Mouse (Mus musculus) ES-E14 (cell line): ENCODE measurements around the gene Dph2. TPM values are rescaled to one million over a fixed set of nuclear protein-coding genes. Genes with fewer than 3 reads are reported as not detected.

Source experiments
- DNase-seq: peaks from one replicate; pipeline ENCODE4 v3.0.0-alpha.2; 2013; ENCODE audit warnings: low read depth, low spot score
- H3K27ac ChIP-seq: 2 replicates; pipeline ENCODE4 v1.5.1; 2012; ENCODE audit warnings: low read depth, mild to moderate bottlenecking, low read length, moderate library complexity, mixed read lengths; ENCODE audit not compliant: poor library complexity, insufficient read depth, severe bottlenecking
- H3K36me3 ChIP-seq: 2 replicates; pipeline ENCODE4 v1.6.1; 2012; ENCODE audit warnings: mild to moderate bottlenecking, low read length, moderate library complexity, mixed read lengths; ENCODE audit not compliant: control insufficient read depth, poor library complexity, insufficient read depth, severe bottlenecking
- H3K4me1 ChIP-seq, 2 experiments: fragments of 150-350 bp in 1 of 2; sonication (generic) in 1 of 2; 2 replicates each; pipeline ENCODE4 v1.6.1; 2012; ENCODE audit warnings: low read length in 2 of 2, mild to moderate bottlenecking in 1 of 2, mixed read lengths in 1 of 2; ENCODE audit not compliant: control insufficient read depth in 2 of 2, insufficient read depth in 2 of 2, poor library complexity in 1 of 2
- H3K4me3 ChIP-seq, 2 experiments: fragments of 150-350 bp in 1 of 2; sonication (generic) in 1 of 2; 2 replicates each; pipeline ENCODE4 v1.5.1; 2012; ENCODE audit warnings: low read length in 2 of 2, low read depth in 1 of 2, mild to moderate bottlenecking in 1 of 2, mixed read lengths in 1 of 2; ENCODE audit not compliant: insufficient read depth in 1 of 2, poor library complexity in 1 of 2, severe bottlenecking in 1 of 2
- H3K9ac ChIP-seq: 2 replicates; pipeline ENCODE4 v1.6.1; 2012; ENCODE audit warnings: low read depth, mild to moderate bottlenecking, low read length, mixed read lengths; ENCODE audit not compliant: poor library complexity, insufficient read depth, severe bottlenecking
- H3K9me3 ChIP-seq: fragments of 150-350 bp; sonication (generic); 2 replicates; pipeline ENCODE4 v1.6.1; 2012; ENCODE audit warnings: low read depth, mild to moderate bottlenecking, low read length; ENCODE audit not compliant: control insufficient read depth, insufficient read depth
- CHD2 ChIP-seq: IDR thresholded peaks from 2 replicates; pipeline ENCODE4 v1.6.1; 2014; ENCODE audit warnings: mild to moderate bottlenecking, low read depth, low read length, inconsistent platforms
- HCFC1 ChIP-seq: IDR thresholded peaks from 2 replicates; pipeline ENCODE4 v1.6.1; 2012; ENCODE audit warnings: low read length, inconsistent platforms, borderline replicate concordance; ENCODE audit not compliant: insufficient read depth
- MAFK ChIP-seq: IDR thresholded peaks from 2 replicates; pipeline ENCODE4 v1.6.1; 2014; ENCODE audit warnings: mild to moderate bottlenecking, low read depth, low read length, inconsistent platforms; ENCODE audit not compliant: insufficient read depth
- ZC3H11A ChIP-seq: IDR thresholded peaks from 2 replicates; pipeline ENCODE4 v1.6.1; 2012; ENCODE audit warnings: low read depth, mild to moderate bottlenecking, inconsistent platforms, low read length, borderline replicate concordance
- ZNF384 ChIP-seq: IDR thresholded peaks from 2 replicates; pipeline ENCODE4 v1.6.1; 2012; ENCODE audit warnings: low read depth, low read length, inconsistent platforms
- in situ Hi-C, 2 experiments: fragments of 600-800 bp; cut with MboI; formaldehyde crosslinking; loops; one replicate each; pipeline ENCODE4 v1.15.1; 2025; ENCODE audit warnings: low sequenced_read_pairs in 2 of 2, inconsistent platforms in 1 of 2; ENCODE audit not compliant: unreplicated experiment in 2 of 2
- total RNA-seq: library from RNA; depleted of rRNA; stranded (reverse); fragments of 300-350 nt; gene quantifications from 2 replicates; pipeline ENCODE4 v1.2.3, GENCODE M21; 2012

Dph2 gene
- total RNA-seq, 1 experiment, result 25.1 TPM

DNA sequence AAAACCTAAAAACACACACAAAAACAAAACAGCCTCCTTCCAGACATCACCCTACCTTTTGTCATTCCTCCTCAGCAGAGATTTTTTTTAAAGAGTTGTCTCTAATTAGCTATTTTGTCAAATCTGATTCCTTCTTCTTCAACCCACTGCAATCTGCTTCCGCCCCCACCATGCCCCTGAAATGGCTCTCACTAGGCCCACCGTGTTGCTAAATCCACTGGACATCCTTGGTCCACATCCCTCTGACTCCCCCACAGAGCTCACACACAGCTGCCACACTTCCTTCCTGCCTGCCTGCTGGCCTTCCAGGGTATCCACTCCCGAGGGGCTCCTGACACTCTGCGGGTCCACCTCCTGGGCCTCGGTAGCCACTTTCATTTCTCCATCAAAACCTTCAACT, 13.1 kb downstream of the Dph2 start:
- no peak overlapping the region for H3K9ac ChIP-seq
- H3K9me3 ChIP-seq, result no peaks in the 10 kb centered on the region
- no peak overlapping the region for H3K27ac ChIP-seq
- no peak overlapping the region for H3K4me3 ChIP-seq
- peaks cover 18% of the 10 kb centered on the region; the same call in 1 of the 2 replicates for H3K36me3 ChIP-seq
- DNase-seq, result no peak
- in situ Hi-C loops, result no loop called here
- peaks cover 0 to 12% of the 10 kb centered on the region in 2 experiments; a peak in 1 of 4 replicates for H3K4me1 ChIP-seq
- TF ChIP-seq HCFC1 (no peak), MAFK (no peak), CHD2 (no peak), ZC3H11A (no peak), ZNF384 (no peak)

DNA sequence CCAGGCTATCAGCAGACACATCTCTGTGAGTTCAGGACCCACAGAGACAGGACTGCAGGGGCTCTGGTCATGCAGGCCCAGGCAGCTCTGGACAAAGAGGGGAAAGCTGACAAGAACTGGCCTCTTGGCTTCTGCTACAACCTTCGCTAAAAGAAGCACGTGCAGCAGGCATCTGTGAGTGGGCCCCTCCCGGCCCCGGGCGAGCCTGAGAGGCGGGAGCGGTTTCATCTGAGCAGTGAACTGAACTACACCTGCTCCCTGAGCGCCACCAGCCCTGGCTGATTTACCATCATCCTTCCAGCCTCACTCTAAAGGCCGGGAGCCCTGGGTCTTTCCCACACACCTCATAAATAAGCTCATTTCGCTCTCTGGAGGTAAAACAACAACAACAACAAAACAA, 13.5 kb downstream of the Dph2 start:
- Histone ChIP-seq H3K9ac (no peak overlapping the region), H3K36me3 (peaks cover 19% of the 10 kb centered on the region; the same call in 1 of the 2 replicates), H3K9me3 (no peaks in the 10 kb centered on the region), H3K27ac (no peak overlapping the region), H3K4me1 (peaks cover 0 to 12% of the 10 kb centered on the region in 2 experiments; a peak in 1 of 4 replicates), H3K4me3 (no peak overlapping the region)
- TF ChIP-seq HCFC1 (no peak), CHD2 (no peak), ZNF384 (no peak), ZC3H11A (no peak), MAFK (no peak)
- in situ Hi-C loops, result no loop called here
- DNase-seq, result no peak

DNA sequence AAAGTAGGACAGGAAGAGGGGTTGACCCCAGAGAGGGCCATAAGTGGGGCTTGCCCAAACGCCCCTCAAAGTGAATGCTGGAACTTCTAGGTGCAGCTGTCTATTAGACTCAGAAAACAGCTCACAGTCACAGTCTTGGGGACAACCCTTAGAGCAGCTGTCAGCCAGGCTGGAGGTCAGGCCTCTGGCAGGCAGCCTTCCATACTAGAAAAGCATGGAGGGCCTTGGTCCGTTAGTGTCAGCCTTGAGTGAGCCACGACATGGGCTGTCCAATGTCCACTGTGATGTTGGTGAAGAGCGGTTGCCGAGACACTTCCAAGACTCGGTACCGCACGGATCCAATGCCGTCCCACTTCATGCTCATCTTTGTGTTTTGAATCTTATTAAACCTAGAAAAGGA, 18.2 kb downstream of the Dph2 start:
- Histone ChIP-seq H3K27ac (no peak overlapping the region), H3K4me3 (no peak overlapping the region), H3K36me3 (peaks cover 15% of the 10 kb centered on the region; the same call in 1 of the 2 replicates), H3K9ac (no peak overlapping the region), H3K9me3 (no peaks in the 10 kb centered on the region), H3K4me1 (peaks cover 0 to 12% of the 10 kb centered on the region in 2 experiments; a peak in 2 of 4 replicates)
- in situ Hi-C loops, result no loop called here
- DNase-seq, result no peak
- TF ChIP-seq HCFC1 (no peak), ZC3H11A (no peak), MAFK (no peak), ZNF384 (no peak), CHD2 (no peak)

DNA sequence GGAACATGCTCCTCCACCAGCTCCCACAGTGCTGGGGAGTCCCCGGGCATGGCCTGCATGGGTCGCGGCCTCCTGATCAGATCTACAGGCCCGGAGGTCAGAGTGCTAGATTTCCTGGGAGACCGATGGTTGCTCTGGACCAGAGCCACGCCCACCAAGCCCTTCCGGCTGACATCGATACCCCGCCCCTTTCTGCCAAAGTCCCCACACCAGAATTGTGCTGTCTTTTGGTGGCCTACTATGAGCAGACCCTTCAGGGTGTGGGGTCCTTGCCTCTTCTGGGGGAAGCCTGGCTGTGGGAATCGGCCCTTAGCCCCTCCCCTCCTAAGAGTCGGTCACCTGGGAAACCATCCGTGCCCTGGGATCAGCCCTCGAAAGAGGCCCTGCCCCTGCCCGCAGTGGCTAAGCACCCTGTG, 19.4 kb downstream of the Dph2 start, which contains the start of gene Ccdc24:
Gene Ccdc24 (minus strand): TSS at position 87 of the 416 bp plus-strand sequence.
- H3K4me1 ChIP-seq, result peaks cover 0 to 13% of the 10 kb centered on the region in 2 experiments; a peak in 2 of 4 replicates
- in situ Hi-C loops, result no loop called here
- no peaks in the 10 kb centered on the region for H3K9me3 ChIP-seq
- DNase-seq, result no peak
- 0 out of 4 replicates have a peak within 1 kb of the TSS, but pooled peaks of 1 of the 2 experiments have one; percentile 33 for H3K4me3 ChIP-seq
- H3K36me3 ChIP-seq, result peaks cover 14% of the 10 kb centered on the region; the same call in 1 of the 2 replicates
- no peak within 1 kb of the TSS for H3K27ac ChIP-seq
- H3K9ac ChIP-seq, result no peak within 1 kb of the TSS
- no peak for TF ChIP-seq CHD2
- no peak for TF ChIP-seq ZC3H11A
- TF ChIP-seq HCFC1, result no peak
- TF ChIP-seq MAFK, result no peak
- no peak for TF ChIP-seq ZNF384

DNA sequence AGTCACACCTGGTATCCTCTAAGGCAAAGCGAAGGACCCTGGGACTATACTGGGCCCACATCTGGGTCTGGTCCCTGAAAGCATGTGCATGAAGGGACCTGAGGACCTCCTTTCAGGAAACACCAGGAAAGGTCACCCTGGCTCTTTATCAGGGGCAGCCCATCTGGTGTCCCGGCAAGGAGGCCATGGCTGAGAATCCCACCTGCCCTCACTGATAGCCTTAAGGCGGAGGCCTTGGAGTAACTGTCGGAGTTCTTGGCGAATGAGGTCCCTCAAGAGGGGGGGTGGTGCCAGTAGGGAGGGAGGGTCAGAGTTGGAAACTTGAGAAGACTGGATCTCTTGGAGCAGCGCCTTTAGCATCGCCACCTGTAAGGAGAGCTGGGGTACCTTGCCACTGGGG, 20.0 kb downstream of the Dph2 start:
- no peak for DNase-seq
- TF ChIP-seq HCFC1 (no peak), ZC3H11A (no peak), CHD2 (no peak), MAFK (no peak), ZNF384 (no peak)
- peaks cover 8% of the 10 kb centered on the region; the same call in 1 of the 2 replicates for H3K36me3 ChIP-seq
- H3K27ac ChIP-seq, result no peak overlapping the region
- H3K4me1 ChIP-seq, result peaks cover 0 to 13% of the 10 kb centered on the region in 2 experiments; a peak in 2 of 4 replicates
- no peaks in the 10 kb centered on the region for H3K9me3 ChIP-seq
- in situ Hi-C loops, result no loop called here
- H3K4me3 ChIP-seq, result no peak overlapping the region
- no peak overlapping the region for H3K9ac ChIP-seq
